Mouse (Mus musculus): ENCODE results near the gene Rhox6. TPM values are rescaled to one million over a fixed set of nuclear protein-coding genes. Genes with fewer than 3 reads are reported as not detected.
"Not testable (repeated sequence)": the region's sequence is repeated elsewhere in the genome, so short reads cannot be mapped to it uniquely, and the experiment has no call there.

Rhox6 gene
- not detected in 2 replicates for polyA plus RNA-seq (2014; fragmentation: Nextera tagmentation; extraction: Ambion mirVana)

DNA sequence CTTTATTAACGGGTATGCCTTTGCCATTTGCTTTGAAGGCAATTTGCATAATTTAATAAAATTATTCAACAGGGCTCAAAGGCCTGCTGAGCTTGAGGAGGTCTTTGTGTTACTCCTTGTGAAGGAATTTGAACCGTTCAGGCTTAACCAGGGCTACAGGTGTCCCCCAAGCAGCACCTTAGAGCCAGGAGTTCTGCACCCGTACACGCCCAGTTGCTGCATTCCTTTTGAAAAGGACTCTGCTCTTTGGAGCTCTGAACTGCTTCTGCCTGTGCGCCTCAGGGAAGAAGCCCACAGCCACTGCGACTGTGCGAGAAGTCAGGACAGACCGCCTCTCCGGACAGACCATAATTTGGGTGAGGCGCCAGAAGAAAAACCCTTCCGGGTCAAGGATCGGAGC lies at the start of gene Rhox6:
Gene Rhox6, plus strand, starts transcription at position 301 of the 400 bp plus-strand sequence.
- not testable (repeated sequence) for ATAC-seq (ENCODE audit: low FRiP score); H3K4me2 ChIP-seq; H3K9ac ChIP-seq (ENCODE audit: low read length); H3K9me3 ChIP-seq (ENCODE audit: control insufficient read depth, low read length); H3K4me3 ChIP-seq (ENCODE audit: low read depth, low read length); H3K4me1 ChIP-seq (ENCODE audit: control insufficient read depth, insufficient read depth, low read length); H3K27me3 ChIP-seq (ENCODE audit: control insufficient read depth, insufficient read depth, low read length); DNase-seq (ENCODE audit: low spot score, missing footprints); H3K36me3 ChIP-seq (ENCODE audit: control insufficient read depth, insufficient read depth, low read length); H3K27ac ChIP-seq (ENCODE audit: low read depth, low read length)
- WGBS = 85% methylated on average over 4 of the region's 12 CpGs

GRCm38 (mm10) chrX:37807286-37808080 lies 19.2 kb upstream of the Rhox6 start:
- no peaks in the 10 kb centered on the region for H3K9me3 ChIP-seq (ENCODE audit: control insufficient read depth, low read length)
- DNase-seq (ENCODE audit: low spot score, missing footprints) = no peak
- ATAC-seq (ENCODE audit: low FRiP score) = no peak
- 86% methylated on average over 15 of the region's 15 CpGs for WGBS
- H3K27ac ChIP-seq (ENCODE audit: low read depth, low read length) = no peak overlapping the region
- H3K9ac ChIP-seq (ENCODE audit: low read length) = no peak overlapping the region
- H3K4me3 ChIP-seq (ENCODE audit: low read depth, low read length) = no peak overlapping the region
- no peak overlapping the region for H3K4me2 ChIP-seq
- no peaks in the 10 kb centered on the region for H3K4me1 ChIP-seq (ENCODE audit: control insufficient read depth, insufficient read depth, low read length)
- no peaks in the 10 kb centered on the region for H3K36me3 ChIP-seq (ENCODE audit: control insufficient read depth, insufficient read depth, low read length)
- no peaks in the 10 kb centered on the region for H3K27me3 ChIP-seq (ENCODE audit: control insufficient read depth, insufficient read depth, low read length)

DNA sequence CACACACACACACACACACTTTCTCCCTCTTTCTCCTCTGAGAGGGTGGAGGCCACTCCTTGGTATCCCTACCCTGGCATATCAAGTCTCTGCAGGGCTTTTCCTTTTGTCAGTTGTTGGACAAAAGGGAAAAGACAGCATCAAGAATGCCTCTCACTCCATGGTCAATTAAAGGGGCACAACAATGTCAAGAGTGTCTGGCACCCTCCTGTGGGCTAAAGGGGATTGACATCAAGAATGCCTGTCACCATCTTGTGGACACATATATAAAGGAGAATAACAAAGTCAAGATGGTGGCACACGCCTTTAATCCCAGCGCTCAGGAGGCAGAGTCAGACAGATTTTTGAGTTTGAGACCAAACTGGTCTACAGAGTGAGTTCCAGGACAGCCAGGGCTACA lies 17.3 kb upstream of the Rhox6 start:
- no peak for ATAC-seq (ENCODE audit: low FRiP score)
- H3K9me3 ChIP-seq (ENCODE audit: control insufficient read depth, low read length) = no peaks in the 10 kb centered on the region
- H3K36me3 ChIP-seq (ENCODE audit: control insufficient read depth, insufficient read depth, low read length) = no peaks in the 10 kb centered on the region
- H3K4me3 ChIP-seq (ENCODE audit: low read depth, low read length) = no peak overlapping the region
- H3K4me2 ChIP-seq = no peak overlapping the region
- no peak overlapping the region for H3K9ac ChIP-seq (ENCODE audit: low read length)
- no peak for DNase-seq (ENCODE audit: low spot score, missing footprints)
- H3K4me1 ChIP-seq (ENCODE audit: control insufficient read depth, insufficient read depth, low read length) = no peaks in the 10 kb centered on the region
- 67% methylated on average over 2 of the region's 2 CpGs for WGBS
- H3K27ac ChIP-seq (ENCODE audit: low read depth, low read length) = no peak overlapping the region
- H3K27me3 ChIP-seq (ENCODE audit: control insufficient read depth, insufficient read depth, low read length) = no peaks in the 10 kb centered on the region

GRCm38 (mm10) chrX:37811179-37811578 lies 15.5 kb upstream of the Rhox6 start:
- Histone ChIP-seq H3K27ac (ENCODE audit: low read depth, low read length) (no peak overlapping the region), H3K36me3 (ENCODE audit: control insufficient read depth, insufficient read depth, low read length) (no peaks in the 10 kb centered on the region), H3K27me3 (ENCODE audit: control insufficient read depth, insufficient read depth, low read length) (no peaks in the 10 kb centered on the region), H3K4me2 (no peak overlapping the region), H3K9ac (ENCODE audit: low read length) (no peak overlapping the region), H3K4me3 (ENCODE audit: low read depth, low read length) (no peak overlapping the region), H3K9me3 (ENCODE audit: control insufficient read depth, low read length) (no peaks in the 10 kb centered on the region), H3K4me1 (ENCODE audit: control insufficient read depth, insufficient read depth, low read length) (no peaks in the 10 kb centered on the region)
- 28% methylated on average over 5 of the region's 5 CpGs for WGBS
- DNase-seq (ENCODE audit: low spot score, missing footprints) = no peak
- ATAC-seq (ENCODE audit: low FRiP score) = no peak

GRCm38 (mm10) chrX:37815665-37816064 lies 11.0 kb upstream of the Rhox6 start:
- Histone ChIP-seq H3K9ac (ENCODE audit: low read length) (no peak overlapping the region), H3K9me3 (ENCODE audit: control insufficient read depth, low read length) (no peaks in the 10 kb centered on the region), H3K4me1 (ENCODE audit: control insufficient read depth, insufficient read depth, low read length) (no peaks in the 10 kb centered on the region), H3K27me3 (ENCODE audit: control insufficient read depth, insufficient read depth, low read length) (no peaks in the 10 kb centered on the region), H3K36me3 (ENCODE audit: control insufficient read depth, insufficient read depth, low read length) (no peaks in the 10 kb centered on the region), H3K27ac (ENCODE audit: low read depth, low read length) (no peak overlapping the region), H3K4me3 (ENCODE audit: low read depth, low read length) (no peak overlapping the region), H3K4me2 (no peak overlapping the region)
- ATAC-seq (ENCODE audit: low FRiP score) = no peak
- WGBS = 73% methylated on average over 10 of the region's 10 CpGs
- DNase-seq (ENCODE audit: low spot score, missing footprints) = no peak

DNA sequence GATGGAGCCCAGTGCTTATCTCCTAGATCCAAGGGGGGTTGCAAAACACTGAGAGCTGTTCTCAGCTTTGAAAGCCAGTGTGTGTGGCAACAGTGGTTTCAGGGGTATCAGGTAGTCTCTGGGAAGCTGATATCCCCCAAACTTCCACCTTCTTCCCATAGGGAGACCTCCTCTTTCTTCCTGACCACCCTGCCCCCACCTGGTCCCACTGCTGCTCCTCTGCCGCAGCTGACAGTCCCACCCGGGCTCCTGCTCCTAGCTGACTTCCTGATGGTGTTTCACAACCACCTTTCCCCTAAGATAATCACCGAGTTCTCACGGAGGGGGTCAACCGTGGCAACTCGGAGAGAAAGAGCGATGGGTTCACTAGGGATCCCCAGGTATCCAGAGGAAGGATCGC lies 4.7 kb downstream of the Rhox6 start, which contains the start of gene Rhox7a:
Gene Rhox7a, plus strand, starts transcription at position 301 of the 400 bp plus-strand sequence.
- 88% methylated on average over 8 of the region's 8 CpGs for WGBS
- not testable (repeated sequence) for H3K36me3 ChIP-seq (ENCODE audit: control insufficient read depth, insufficient read depth, low read length); H3K9me3 ChIP-seq (ENCODE audit: control insufficient read depth, low read length); H3K4me3 ChIP-seq (ENCODE audit: low read depth, low read length); H3K27me3 ChIP-seq (ENCODE audit: control insufficient read depth, insufficient read depth, low read length); H3K4me1 ChIP-seq (ENCODE audit: control insufficient read depth, insufficient read depth, low read length); H3K27ac ChIP-seq (ENCODE audit: low read depth, low read length); H3K4me2 ChIP-seq; ATAC-seq (ENCODE audit: low FRiP score); H3K9ac ChIP-seq (ENCODE audit: low read length); DNase-seq (ENCODE audit: low spot score, missing footprints)

DNA sequence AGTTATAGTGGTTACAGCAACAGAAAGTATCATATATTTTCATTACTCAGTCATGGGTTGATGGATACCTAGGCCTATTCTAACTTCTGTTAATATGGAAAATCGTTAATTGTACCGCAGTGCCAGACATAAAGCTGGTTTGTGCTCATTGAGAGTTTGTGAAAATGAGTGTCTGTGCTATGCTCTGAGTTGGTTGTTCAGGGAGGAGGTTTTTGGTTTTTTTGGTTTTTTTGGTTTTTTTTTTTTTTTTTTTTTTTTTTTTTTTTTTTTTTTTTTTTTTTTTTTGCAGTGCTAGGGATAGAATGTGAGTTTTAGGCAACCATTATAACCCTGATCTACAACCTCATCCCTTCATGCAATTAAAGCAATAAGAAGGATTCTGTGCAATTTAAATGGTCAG lies 44.9 kb downstream of the Rhox6 start:
- Histone ChIP-seq H3K4me1 (ENCODE audit: control insufficient read depth, insufficient read depth, low read length) (no peaks in the 10 kb centered on the region), H3K27ac (ENCODE audit: low read depth, low read length) (no peak overlapping the region), H3K9me3 (ENCODE audit: control insufficient read depth, low read length) (no peaks in the 10 kb centered on the region), H3K9ac (ENCODE audit: low read length) (no peak overlapping the region), H3K36me3 (ENCODE audit: control insufficient read depth, insufficient read depth, low read length) (no peaks in the 10 kb centered on the region), H3K27me3 (ENCODE audit: control insufficient read depth, insufficient read depth, low read length) (no peaks in the 10 kb centered on the region), H3K4me3 (ENCODE audit: low read depth, low read length) (no peak overlapping the region), H3K4me2 (no peak overlapping the region)
- WGBS = 93% methylated on average over 2 of the region's 2 CpGs
- DNase-seq (ENCODE audit: low spot score, missing footprints) = no peak
- ATAC-seq (ENCODE audit: low FRiP score) = no peak

DNA sequence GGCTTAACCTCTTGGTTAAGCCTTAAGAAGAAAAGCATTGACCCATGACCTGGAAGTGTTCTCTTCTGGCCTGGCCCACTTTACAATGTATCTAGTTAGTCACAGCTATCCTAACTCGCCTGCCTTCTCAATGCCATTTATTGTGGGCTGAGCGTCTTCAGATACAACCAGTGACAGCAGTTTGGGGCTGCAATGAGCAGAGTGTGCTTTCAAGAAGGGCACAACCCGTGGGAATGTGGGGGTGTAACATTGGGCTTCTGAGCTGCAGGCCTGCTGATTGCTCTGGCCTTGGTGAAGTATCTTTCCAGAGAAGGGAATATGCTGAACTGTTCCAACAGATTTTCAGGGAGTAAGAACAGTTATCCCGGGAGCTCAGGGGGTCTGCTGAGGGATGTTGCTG lies 52.1 kb downstream of the Rhox6 start, which contains the start of gene Rhox8:
Gene Rhox8, minus strand, starts transcription at position 101 of the 400 bp plus-strand sequence.
- Histone ChIP-seq H3K9ac (ENCODE audit: low read length) (no peak within 1 kb of the TSS), H3K4me3 (ENCODE audit: low read depth, low read length) (no peak within 1 kb of the TSS), H3K27ac (ENCODE audit: low read depth, low read length) (no peak within 1 kb of the TSS), H3K9me3 (ENCODE audit: control insufficient read depth, low read length) (no peaks in the 10 kb centered on the region), H3K36me3 (ENCODE audit: control insufficient read depth, insufficient read depth, low read length) (no peaks in the 10 kb centered on the region), H3K4me2 (no peak within 1 kb of the TSS), H3K4me1 (ENCODE audit: control insufficient read depth, insufficient read depth, low read length) (no peaks in the 10 kb centered on the region), H3K27me3 (ENCODE audit: control insufficient read depth, insufficient read depth, low read length) (no peaks in the 10 kb centered on the region)
- 70% methylated on average over 4 of the region's 4 CpGs for WGBS
- ATAC-seq (ENCODE audit: low FRiP score) (no peak), DNase-seq (ENCODE audit: low spot score, missing footprints) (no peak)

Measured in midbrain, embryonic 11.5 days (tissue).